Mouse (Mus musculus): ENCODE measurements around the gene Pglyrp1. TPM values are rescaled to one million over a fixed set of nuclear protein-coding genes. Genes with fewer than 3 reads are reported as not detected.
A peak's percentile ranks its signal among the peaks of the same experiment; 100 is the strongest.

The Pglyrp1 gene
- total and polyA plus RNA-seq, 3 experiments = 1.3 to 12.7 (median 2.2) TPM

DNA sequence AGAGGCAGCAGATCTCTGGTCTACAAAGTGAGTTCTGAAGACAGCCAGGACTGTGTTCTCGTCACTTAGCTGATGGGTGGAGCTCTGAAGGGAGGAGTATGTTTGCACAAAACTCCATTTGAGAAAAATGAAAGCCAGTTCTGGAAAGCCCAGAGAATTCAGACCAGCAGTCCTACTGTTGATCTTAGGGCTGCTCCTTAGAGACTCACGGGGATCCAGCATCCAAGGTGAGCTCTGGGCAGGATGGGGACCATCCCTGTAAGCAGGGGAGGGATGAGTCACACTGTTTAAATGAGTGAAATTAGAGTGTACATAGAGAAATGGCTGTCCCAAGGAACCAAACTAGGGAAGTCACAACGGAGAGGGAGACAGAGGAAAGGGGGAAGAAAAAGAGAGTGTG is 31.3 kb upstream of the Pglyrp1 start, which contains the start of gene Mill2:
TSS of gene Mill2 (plus strand) at position 102 of the 400 bp plus-strand sequence.
- peak within 1 kb of the TSS; percentile 92 for H3K9ac ChIP-seq (ENCODE audit: low read depth, low read length)
- intact Hi-C loops (cut with DNase I) = loop anchor here (2.0 kb wide), 1 partner anchor 19 kb away; no protein-coding TSS in a partner anchor
- peak; percentile 42 to 48 for DNase-seq
- H3K27ac ChIP-seq = peak within 1 kb of the TSS; percentile 97
- H3K27me3 ChIP-seq (ENCODE audit: control insufficient read depth, insufficient read depth, low read length) = no peaks in the 10 kb centered on the region
- H3K79me2 ChIP-seq (replicated peaks; ENCODE audit: control insufficient read depth, insufficient read depth, low read length) = no peaks in the 10 kb centered on the region
- no peaks in the 10 kb centered on the region; the same call in 1 of the 2 replicates for H3K36me3 ChIP-seq (ENCODE audit: control insufficient read depth, insufficient read depth, low read length)
- 11% methylated on average over 3 of the region's 3 CpGs for WGBS
- H3K4me1 ChIP-seq (ENCODE audit: control insufficient read depth, insufficient read depth, low read length) = peaks cover 2% of the 10 kb centered on the region
- peak within 1 kb of the TSS; percentile 54 for H3K4me3 ChIP-seq
- no peak for TF ChIP-seq EP300 (IDR thresholded peaks at IDR 0.05; ENCODE audit: insufficient read depth, low read depth, low read length)
- peak; percentile 70 for TF ChIP-seq POLR2A (IDR thresholded peaks at IDR 0.05; ENCODE audit: insufficient read depth, low read depth, low read length)
- TF ChIP-seq CTCF (IDR thresholded peaks at IDR 0.05) = no peak

GRCm38 (mm10) chr7:18840386-18841173 is 30.6 kb upstream of the Pglyrp1 start:
- Histone ChIP-seq H3K9ac (ENCODE audit: low read depth, low read length) (peak overlapping the region; percentile 92), H3K4me1 (ENCODE audit: control insufficient read depth, insufficient read depth, low read length) (peaks cover 2% of the 10 kb centered on the region), H3K27me3 (ENCODE audit: control insufficient read depth, insufficient read depth, low read length) (no peaks in the 10 kb centered on the region), H3K27ac (peak overlapping the region; percentile 97), H3K4me3 (peak overlapping the region; percentile 54), H3K36me3 (ENCODE audit: control insufficient read depth, insufficient read depth, low read length) (no peaks in the 10 kb centered on the region; the same call in 1 of the 2 replicates), H3K79me2 (replicated peaks; ENCODE audit: control insufficient read depth, insufficient read depth, low read length) (no peaks in the 10 kb centered on the region)
- 4% methylated on average over 14 of the region's 17 CpGs for WGBS
- intact Hi-C loops (cut with DNase I) = loop anchor here (2.0 kb wide), 1 partner anchor 18 kb away; no protein-coding TSS in a partner anchor
- TF ChIP-seq POLR2A (IDR thresholded peaks at IDR 0.05; ENCODE audit: insufficient read depth, low read depth, low read length) (peak; percentile 81), CTCF (IDR thresholded peaks at IDR 0.05) (no peak), EP300 (IDR thresholded peaks at IDR 0.05; ENCODE audit: insufficient read depth, low read depth, low read length) (peak; percentile 78; the same call in 1 of the 2 replicates)
- peak; percentile 73 to 82 for DNase-seq

- Histone ChIP-seq H3K9ac (ENCODE audit: low read depth, low read length) (peak overlapping the region; percentile 71), H3K79me2 (replicated peaks; ENCODE audit: control insufficient read depth, insufficient read depth, low read length) (no peaks in the 10 kb centered on the region), H3K27ac (peak overlapping the region; percentile 97), H3K27me3 (ENCODE audit: control insufficient read depth, insufficient read depth, low read length) (no peaks in the 10 kb centered on the region), H3K4me3 (peak overlapping the region; percentile 54), H3K36me3 (ENCODE audit: control insufficient read depth, insufficient read depth, low read length) (no peaks in the 10 kb centered on the region; the same call in 1 of the 2 replicates), H3K4me1 (ENCODE audit: control insufficient read depth, insufficient read depth, low read length) (peaks cover 2% of the 10 kb centered on the region)
- intact Hi-C loops (cut with DNase I) = loop anchor here (2.0 kb wide), 1 partner anchor 18 kb away; no protein-coding TSS in a partner anchor
- TF ChIP-seq EP300 (IDR thresholded peaks at IDR 0.05; ENCODE audit: insufficient read depth, low read depth, low read length) = no peak
- DNase-seq = no peak
- 45% methylated on average over 1 of the region's 1 CpGs for WGBS
These were observed 30.0 kb upstream of the Pglyrp1 start for GRCm38 (mm10) chr7:18841174-18841567.

- TF ChIP-seq POLR2A (IDR thresholded peaks at IDR 0.05; ENCODE audit: insufficient read depth, low read depth, low read length) (no peak), EP300 (IDR thresholded peaks at IDR 0.05; ENCODE audit: insufficient read depth, low read depth, low read length) (no peak), CTCF (IDR thresholded peaks at IDR 0.05) (no peak)
- H3K27me3 ChIP-seq (ENCODE audit: control insufficient read depth, insufficient read depth, low read length) = no peaks in the 10 kb centered on the region
- H3K79me2 ChIP-seq (replicated peaks; ENCODE audit: control insufficient read depth, insufficient read depth, low read length) = no peaks in the 10 kb centered on the region
- no peak overlapping the region for H3K4me3 ChIP-seq
- intact Hi-C loops (cut with DNase I) = no loop called here
- H3K4me1 ChIP-seq (ENCODE audit: control insufficient read depth, insufficient read depth, low read length) = peaks cover 2% of the 10 kb centered on the region
- WGBS = 22% methylated on average over 5 of the region's 5 CpGs
- DNase-seq = no peak
- no peak overlapping the region for H3K27ac ChIP-seq
- no peak overlapping the region for H3K9ac ChIP-seq (ENCODE audit: low read depth, low read length)
- no peaks in the 10 kb centered on the region; the same call in 1 of the 2 replicates for H3K36me3 ChIP-seq (ENCODE audit: control insufficient read depth, insufficient read depth, low read length)
These were observed 26.3 kb upstream of the Pglyrp1 start for GRCm38 (mm10) chr7:18844811-18845210.

- TF ChIP-seq POLR2A (IDR thresholded peaks at IDR 0.05; ENCODE audit: insufficient read depth, low read depth, low read length) = no peak
- TF ChIP-seq CTCF (IDR thresholded peaks at IDR 0.05) = no peak
- no peak for TF ChIP-seq EP300 (IDR thresholded peaks at IDR 0.05; ENCODE audit: insufficient read depth, low read depth, low read length)
- Histone ChIP-seq H3K27ac (no peak overlapping the region), H3K4me3 (no peak overlapping the region), H3K36me3 (ENCODE audit: control insufficient read depth, insufficient read depth, low read length) (no peaks in the 10 kb centered on the region), H3K4me1 (ENCODE audit: control insufficient read depth, insufficient read depth, low read length) (no peaks in the 10 kb centered on the region; the same call in 1 of the 2 replicates), H3K79me2 (replicated peaks; ENCODE audit: control insufficient read depth, insufficient read depth, low read length) (no peaks in the 10 kb centered on the region), H3K9ac (ENCODE audit: low read depth, low read length) (no peak overlapping the region), H3K27me3 (ENCODE audit: control insufficient read depth, insufficient read depth, low read length) (no peaks in the 10 kb centered on the region)
- 80% methylated on average over 1 of the region's 1 CpGs for WGBS
- no peak for DNase-seq
- intact Hi-C loops (cut with DNase I) = no loop called here
These were observed 22.7 kb upstream of the Pglyrp1 start for GRCm38 (mm10) chr7:18848395-18848794.
